Mouse (Mus musculus): ENCODE data around the gene Cdh6. TPM values are rescaled to one million over a fixed set of nuclear protein-coding genes. Genes with fewer than 3 reads are reported as not detected.
A peak's percentile ranks its signal among the peaks of the same experiment; 100 is the strongest.

Gene Cdh6
- polyA plus RNA-seq, 1 experiment from 2014 or later, result 4.9 TPM

DNA sequence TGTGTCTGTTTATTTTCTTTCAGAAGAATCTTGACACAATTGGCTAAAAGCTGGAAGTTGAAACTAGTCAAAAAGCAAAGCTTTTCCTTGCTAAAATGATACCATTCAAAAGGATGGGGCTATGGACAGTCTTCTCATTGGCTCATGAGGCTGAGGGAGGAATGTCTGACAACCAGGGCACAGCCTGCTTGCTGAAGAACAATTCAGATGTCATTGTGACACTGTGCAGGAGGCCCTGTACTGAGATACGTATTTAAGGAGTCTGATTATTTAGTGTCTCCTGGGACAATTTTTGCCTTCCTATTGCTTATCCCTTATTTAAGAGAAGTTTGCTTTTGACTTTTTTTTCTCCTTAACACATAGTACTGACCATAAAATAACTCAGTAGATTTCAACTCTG lies 22.8 kb upstream of the Cdh6 start:
- H3K4me1 ChIP-seq (ENCODE audit: control insufficient read depth, insufficient read depth, low read length), result no peaks in the 10 kb centered on the region
- ATAC-seq (ENCODE audit: insufficient number of reproducible peaks, low FRiP score, low TSS enrichment, low read depth) (no peak), DNase-seq (ENCODE audit: low spot score) (no peak)
- 31% methylated on average over 1 of the region's 1 CpGs for WGBS
- H3K36me3 ChIP-seq (ENCODE audit: control insufficient read depth, insufficient read depth, low read length), result no peaks in the 10 kb centered on the region
- H3K4me2 ChIP-seq (ENCODE audit: low read depth, severe bottlenecking), result no peak overlapping the region
- no peaks in the 10 kb centered on the region for H3K27me3 ChIP-seq (ENCODE audit: control insufficient read depth, insufficient read depth, low read length)
- no peak overlapping the region for H3K27ac ChIP-seq (replicated peaks; ENCODE audit: low read depth, low read length)
- H3K9ac ChIP-seq (ENCODE audit: low read length), result no peak overlapping the region
- no peak overlapping the region for H3K4me3 ChIP-seq (ENCODE audit: low read depth, low read length)
- no peaks in the 10 kb centered on the region for H3K9me3 ChIP-seq (ENCODE audit: control insufficient read depth, low read length)

DNA sequence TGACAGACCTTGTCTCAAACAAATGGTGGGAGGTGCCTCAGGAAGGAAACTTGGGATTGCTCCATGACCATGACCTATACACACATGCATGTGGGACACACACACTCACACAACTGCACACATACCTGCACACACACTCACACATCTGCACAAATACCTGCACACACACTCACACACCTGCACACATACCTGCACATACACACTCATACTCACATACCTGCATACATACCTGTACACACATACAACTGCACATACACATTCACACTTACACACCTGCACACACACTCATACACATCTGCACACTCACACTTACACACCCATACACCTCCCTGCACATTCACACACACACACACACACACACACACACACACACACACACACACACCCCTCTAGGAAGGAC lies 20.6 kb upstream of the Cdh6 start:
- Histone ChIP-seq H3K9ac (ENCODE audit: low read length) (no peak overlapping the region), H3K4me2 (ENCODE audit: low read depth, severe bottlenecking) (no peak overlapping the region), H3K27me3 (ENCODE audit: control insufficient read depth, insufficient read depth, low read length) (no peaks in the 10 kb centered on the region), H3K36me3 (ENCODE audit: control insufficient read depth, insufficient read depth, low read length) (no peaks in the 10 kb centered on the region), H3K4me1 (ENCODE audit: control insufficient read depth, insufficient read depth, low read length) (no peaks in the 10 kb centered on the region), H3K27ac (replicated peaks; ENCODE audit: low read depth, low read length) (no peak overlapping the region), H3K4me3 (ENCODE audit: low read depth, low read length) (no peak overlapping the region), H3K9me3 (ENCODE audit: control insufficient read depth, low read length) (no peaks in the 10 kb centered on the region)
- ATAC-seq (ENCODE audit: insufficient number of reproducible peaks, low FRiP score, low TSS enrichment, low read depth) (no peak), DNase-seq (ENCODE audit: low spot score) (no peak)

DNA sequence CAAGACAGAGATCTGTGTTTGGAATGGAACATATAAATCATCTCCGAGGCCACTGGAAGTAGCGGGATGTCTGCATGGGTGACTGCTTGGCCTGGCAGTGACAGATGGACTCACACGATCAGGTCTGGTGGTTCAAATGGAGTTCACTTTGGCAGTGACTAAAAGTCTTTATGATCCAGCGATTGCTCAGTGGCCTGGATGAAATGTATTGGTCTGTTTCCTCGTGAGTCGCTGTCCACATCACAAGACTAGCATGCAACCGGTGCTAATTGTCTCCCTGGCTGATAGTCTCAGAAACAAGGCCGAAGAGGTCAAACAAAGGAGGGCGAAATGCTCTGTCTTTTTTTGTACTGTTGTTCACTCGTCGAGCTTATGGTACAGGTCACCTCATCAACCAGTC lies 19.6 kb upstream of the Cdh6 start:
- WGBS, result 67% methylated on average over 11 of the region's 11 CpGs

DNA sequence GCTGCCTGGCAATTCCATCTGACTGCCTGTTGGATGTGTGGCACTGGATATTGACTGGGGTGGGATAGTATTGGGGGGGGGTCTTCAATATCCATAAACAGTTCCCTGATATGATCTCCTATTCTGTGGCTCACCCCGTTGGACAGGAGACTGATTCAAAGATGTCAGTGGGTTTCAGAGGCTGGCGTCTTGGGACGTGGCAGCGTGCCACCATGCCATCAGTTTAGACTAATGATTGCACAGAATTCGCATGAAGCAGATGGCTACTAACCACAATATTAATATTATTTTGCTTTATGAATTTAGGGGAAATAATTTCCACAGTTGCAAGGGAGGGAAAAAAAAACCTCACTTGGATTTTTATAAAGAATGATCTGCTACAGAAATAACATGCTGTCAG lies 10.2 kb upstream of the Cdh6 start:
- Histone ChIP-seq H3K27ac (replicated peaks; ENCODE audit: low read depth, low read length) (no peak overlapping the region), H3K4me2 (ENCODE audit: low read depth, severe bottlenecking) (no peak overlapping the region), H3K4me1 (ENCODE audit: control insufficient read depth, insufficient read depth, low read length) (no peaks in the 10 kb centered on the region), H3K27me3 (ENCODE audit: control insufficient read depth, insufficient read depth, low read length) (no peaks in the 10 kb centered on the region), H3K36me3 (ENCODE audit: control insufficient read depth, insufficient read depth, low read length) (no peaks in the 10 kb centered on the region), H3K9ac (ENCODE audit: low read length) (no peak overlapping the region), H3K9me3 (ENCODE audit: control insufficient read depth, low read length) (no peaks in the 10 kb centered on the region), H3K4me3 (ENCODE audit: low read depth, low read length) (no peak overlapping the region)
- DNase-seq (ENCODE audit: low spot score), result no peak
- 90% methylated on average over 5 of the region's 5 CpGs for WGBS
- no peak for ATAC-seq (ENCODE audit: insufficient number of reproducible peaks, low FRiP score, low TSS enrichment, low read depth)

More for the DNA sequence above, 19.6 kb upstream of the Cdh6 start:
- ATAC-seq (ENCODE audit: insufficient number of reproducible peaks, low FRiP score, low TSS enrichment, low read depth), result no peak
- DNase-seq (ENCODE audit: low spot score), result no peak
- H3K4me1 ChIP-seq (ENCODE audit: control insufficient read depth, insufficient read depth, low read length), result no peaks in the 10 kb centered on the region
- H3K4me2 ChIP-seq (ENCODE audit: low read depth, severe bottlenecking), result no peak overlapping the region
- H3K27me3 ChIP-seq (ENCODE audit: control insufficient read depth, insufficient read depth, low read length), result no peaks in the 10 kb centered on the region
- no peak overlapping the region for H3K4me3 ChIP-seq (ENCODE audit: low read depth, low read length)
- no peak overlapping the region for H3K9ac ChIP-seq (ENCODE audit: low read length)
- no peaks in the 10 kb centered on the region for H3K9me3 ChIP-seq (ENCODE audit: control insufficient read depth, low read length)
- no peak overlapping the region for H3K27ac ChIP-seq (replicated peaks; ENCODE audit: low read depth, low read length)
- H3K36me3 ChIP-seq (ENCODE audit: control insufficient read depth, insufficient read depth, low read length), result no peaks in the 10 kb centered on the region

DNA sequence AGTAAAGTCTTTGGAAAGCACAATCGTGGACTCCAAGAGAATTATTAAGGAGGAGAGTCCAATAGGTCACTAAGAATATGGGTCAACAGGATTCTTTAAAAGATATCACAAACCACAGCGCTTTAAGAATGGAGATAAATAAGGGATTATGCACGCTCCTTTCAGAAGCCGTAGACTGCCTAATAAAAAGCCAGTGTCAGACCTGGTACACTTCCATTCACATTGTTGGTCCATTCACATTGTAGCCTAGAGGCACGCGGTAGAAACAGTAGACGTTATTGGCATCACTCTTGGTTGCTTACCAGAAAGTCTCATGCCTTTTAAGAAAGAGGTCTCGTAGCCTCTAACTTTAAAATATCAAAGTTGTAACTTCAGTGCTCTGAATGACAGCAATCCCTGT lies 8.0 kb upstream of the Cdh6 start:
- no peak overlapping the region for H3K9ac ChIP-seq (ENCODE audit: low read length)
- H3K4me2 ChIP-seq (ENCODE audit: low read depth, severe bottlenecking), result no peak overlapping the region
- H3K27me3 ChIP-seq (ENCODE audit: control insufficient read depth, insufficient read depth, low read length), result no peaks in the 10 kb centered on the region
- no peak overlapping the region for H3K27ac ChIP-seq (replicated peaks; ENCODE audit: low read depth, low read length)
- H3K4me1 ChIP-seq (ENCODE audit: control insufficient read depth, insufficient read depth, low read length), result no peaks in the 10 kb centered on the region
- ATAC-seq (ENCODE audit: insufficient number of reproducible peaks, low FRiP score, low TSS enrichment, low read depth) (no peak), DNase-seq (ENCODE audit: low spot score) (no peak)
- WGBS, result 90% methylated on average over 8 of the region's 8 CpGs
- no peaks in the 10 kb centered on the region for H3K9me3 ChIP-seq (ENCODE audit: control insufficient read depth, low read length)
- no peak overlapping the region for H3K4me3 ChIP-seq (ENCODE audit: low read depth, low read length)
- no peaks in the 10 kb centered on the region for H3K36me3 ChIP-seq (ENCODE audit: control insufficient read depth, insufficient read depth, low read length)

DNA sequence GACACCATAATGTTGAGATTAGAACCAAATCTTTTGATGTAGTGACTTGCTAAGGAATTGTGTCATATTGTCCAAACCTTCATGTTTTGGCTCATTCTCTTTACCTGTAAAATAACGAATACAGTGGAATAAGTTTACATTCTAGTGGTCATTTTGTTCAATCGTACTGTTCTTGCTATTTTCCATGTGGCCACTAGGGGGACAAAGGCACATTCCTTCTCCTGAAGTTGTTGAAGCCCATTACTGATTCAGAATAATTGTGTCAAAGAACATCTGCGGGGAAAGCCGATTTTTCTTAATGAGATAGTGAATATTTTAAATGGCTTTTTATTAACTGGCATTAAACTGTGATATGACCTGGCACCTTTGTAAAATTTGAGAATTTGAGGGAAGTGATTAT lies 7.5 kb upstream of the Cdh6 start:
- H3K9me3 ChIP-seq (ENCODE audit: control insufficient read depth, low read length), result no peaks in the 10 kb centered on the region
- H3K27ac ChIP-seq (replicated peaks; ENCODE audit: low read depth, low read length), result no peak overlapping the region
- H3K9ac ChIP-seq (ENCODE audit: low read length), result no peak overlapping the region
- no peaks in the 10 kb centered on the region for H3K4me1 ChIP-seq (ENCODE audit: control insufficient read depth, insufficient read depth, low read length)
- DNase-seq (ENCODE audit: low spot score) (no peak), ATAC-seq (ENCODE audit: insufficient number of reproducible peaks, low FRiP score, low TSS enrichment, low read depth) (no peak)
- no peaks in the 10 kb centered on the region for H3K27me3 ChIP-seq (ENCODE audit: control insufficient read depth, insufficient read depth, low read length)
- H3K4me3 ChIP-seq (ENCODE audit: low read depth, low read length), result no peak overlapping the region
- no peak overlapping the region for H3K4me2 ChIP-seq (ENCODE audit: low read depth, severe bottlenecking)
- no peaks in the 10 kb centered on the region for H3K36me3 ChIP-seq (ENCODE audit: control insufficient read depth, insufficient read depth, low read length)
- WGBS, result 47% methylated on average over 4 of the region's 4 CpGs

DNA sequence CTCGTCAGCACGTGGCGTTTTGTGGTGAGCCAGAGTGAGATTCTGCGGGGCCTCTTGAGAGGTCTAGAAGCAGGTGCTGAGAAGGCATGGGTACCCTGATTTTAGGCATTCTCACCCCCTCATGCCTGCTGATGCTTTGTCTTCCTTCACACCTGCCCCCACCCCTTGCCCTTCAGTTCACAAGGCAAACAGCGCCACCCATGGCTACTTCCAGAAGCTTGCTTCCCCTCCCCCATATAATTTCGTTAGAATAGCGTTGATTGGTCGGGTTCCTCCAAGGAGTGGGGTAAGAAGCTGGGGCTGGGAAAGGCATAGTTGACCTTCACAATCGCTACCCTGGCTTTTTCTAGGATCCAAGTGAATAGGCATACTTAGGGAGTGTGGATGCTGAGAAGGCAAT lies 2.5 kb upstream of the Cdh6 start:
- no peaks in the 10 kb centered on the region for H3K27me3 ChIP-seq (ENCODE audit: control insufficient read depth, insufficient read depth, low read length)
- no peak overlapping the region for H3K9ac ChIP-seq (ENCODE audit: low read length)
- ATAC-seq (ENCODE audit: insufficient number of reproducible peaks, low FRiP score, low TSS enrichment, low read depth) (no peak), DNase-seq (ENCODE audit: low spot score) (peak; percentile 38)
- no peak overlapping the region for H3K4me2 ChIP-seq (ENCODE audit: low read depth, severe bottlenecking)
- WGBS, result 12% methylated on average over 9 of the region's 9 CpGs
- H3K9me3 ChIP-seq (ENCODE audit: control insufficient read depth, low read length), result no peaks in the 10 kb centered on the region
- no peak overlapping the region for H3K4me3 ChIP-seq (ENCODE audit: low read depth, low read length)
- H3K27ac ChIP-seq (replicated peaks; ENCODE audit: low read depth, low read length), result no peak overlapping the region
- H3K36me3 ChIP-seq (ENCODE audit: control insufficient read depth, insufficient read depth, low read length), result no peaks in the 10 kb centered on the region
- no peaks in the 10 kb centered on the region; the same call in 1 of the 2 replicates for H3K4me1 ChIP-seq (ENCODE audit: control insufficient read depth, insufficient read depth, low read length)

DNA sequence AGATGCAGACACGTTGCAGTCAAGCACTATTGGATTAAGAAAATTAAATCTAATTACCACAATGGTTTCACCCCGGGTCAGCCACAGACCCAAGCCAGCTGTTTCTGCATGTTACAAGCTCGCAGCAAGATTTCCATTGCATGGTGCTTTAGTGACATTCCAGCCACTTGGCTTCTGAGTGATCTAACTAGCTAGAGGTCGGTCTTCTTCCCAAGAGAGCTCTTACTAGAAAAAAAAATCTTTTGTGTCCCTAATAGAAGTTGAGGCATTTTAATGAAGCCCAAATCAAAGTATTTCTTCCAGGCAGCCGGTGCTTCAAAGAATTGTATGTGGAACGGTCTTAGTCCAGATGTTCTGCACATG lies 1.1 kb upstream of the Cdh6 start:
- ATAC-seq (ENCODE audit: insufficient number of reproducible peaks, low FRiP score, low TSS enrichment, low read depth) (no peak), DNase-seq (ENCODE audit: low spot score) (peak; percentile 41)
- Histone ChIP-seq H3K9ac (ENCODE audit: low read length) (no peak overlapping the region), H3K27me3 (ENCODE audit: control insufficient read depth, insufficient read depth, low read length) (no peaks in the 10 kb centered on the region), H3K36me3 (ENCODE audit: control insufficient read depth, insufficient read depth, low read length) (no peaks in the 10 kb centered on the region), H3K4me3 (ENCODE audit: low read depth, low read length) (no peak overlapping the region), H3K4me2 (ENCODE audit: low read depth, severe bottlenecking) (no peak overlapping the region; the same call in 1 of the 2 replicates), H3K9me3 (ENCODE audit: control insufficient read depth, low read length) (no peaks in the 10 kb centered on the region), H3K27ac (replicated peaks; ENCODE audit: low read depth, low read length) (no peak overlapping the region), H3K4me1 (ENCODE audit: control insufficient read depth, insufficient read depth, low read length) (no peaks in the 10 kb centered on the region; the same call in 1 of the 2 replicates)
- 5% methylated on average over 6 of the region's 6 CpGs for WGBS

DNA sequence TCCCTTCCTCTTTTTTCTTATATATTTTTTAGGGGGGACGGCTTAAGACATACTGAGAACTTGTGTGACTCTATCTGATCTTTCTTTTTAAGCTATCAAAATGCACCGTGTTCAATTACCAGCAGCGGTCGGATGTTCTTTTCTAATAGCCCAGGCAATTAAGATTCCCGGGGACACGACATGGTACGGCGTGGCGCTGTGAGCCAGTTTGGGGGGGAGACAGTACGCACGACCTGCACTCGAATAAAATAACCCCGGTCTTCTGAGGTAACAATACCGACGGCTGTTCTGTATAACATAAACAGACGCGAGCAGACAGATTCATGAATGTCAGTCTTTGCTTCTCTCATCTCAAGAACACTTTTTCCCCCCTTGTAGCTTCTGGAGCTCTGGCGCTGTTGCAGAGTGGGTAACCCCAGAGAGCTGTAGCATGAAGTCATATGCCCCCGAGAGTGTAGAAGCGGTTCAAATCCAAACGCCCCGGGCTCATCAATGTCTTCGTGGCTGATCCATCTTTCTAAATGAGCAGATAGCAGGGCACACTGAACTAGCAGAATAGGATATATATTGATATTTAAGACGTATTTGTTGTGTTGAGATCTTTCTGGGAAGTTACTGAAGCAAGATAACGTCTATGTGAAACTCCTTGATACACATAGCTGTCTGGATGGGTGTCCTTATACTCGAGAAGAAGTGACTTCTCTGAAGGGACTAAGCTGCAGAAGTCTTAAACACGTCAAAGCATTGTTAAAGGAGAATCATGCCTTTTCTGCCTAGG lies 554 bp upstream of the Cdh6 start:
- Histone ChIP-seq H3K4me2 (ENCODE audit: low read depth, severe bottlenecking) (peak overlapping the region; percentile 77), H3K27ac (replicated peaks; ENCODE audit: low read depth, low read length) (no peak overlapping the region; the same call in 1 of the 2 replicates), H3K36me3 (ENCODE audit: control insufficient read depth, insufficient read depth, low read length) (no peaks in the 10 kb centered on the region), H3K4me1 (ENCODE audit: control insufficient read depth, insufficient read depth, low read length) (no peaks in the 10 kb centered on the region; the same call in 1 of the 2 replicates), H3K9me3 (ENCODE audit: control insufficient read depth, low read length) (no peaks in the 10 kb centered on the region), H3K9ac (ENCODE audit: low read length) (no peak overlapping the region), H3K4me3 (ENCODE audit: low read depth, low read length) (peak overlapping the region; percentile 45), H3K27me3 (ENCODE audit: control insufficient read depth, insufficient read depth, low read length) (no peaks in the 10 kb centered on the region)
- peak; percentile 34 for DNase-seq (ENCODE audit: low spot score)
- under 1% methylated on average over 27 of the region's 27 CpGs for WGBS
- ATAC-seq (ENCODE audit: insufficient number of reproducible peaks, low FRiP score, low TSS enrichment, low read depth), result 0 out of 2 replicates have a peak, but pooled peaks have one; percentile 1
